Mouse (Mus musculus) liver, postnatal 0 days (tissue): ENCODE data around the gene Matn4. TPM values are rescaled to one million over a fixed set of nuclear protein-coding genes. Genes with fewer than 3 reads are reported as not detected.
A peak's percentile ranks its signal among the peaks of the same experiment; 100 is the strongest.

Source experiments
- ATAC-seq: fragments of 200-750 bp; cut with Nextera tagmentation; 2 replicates; pipeline ENCODE4 v1.8.0; 2017; ENCODE audit warnings: mild to moderate bottlenecking, moderate library complexity
- DNase-seq: peaks from one replicate; pipeline ENCODE4 v3.0.0-alpha.2; 2016
- H3K27ac ChIP-seq: fragments of 300-500 bp; sonication (generic); 2 replicates; pipeline ENCODE4 v1.5.1; 2014; ENCODE audit warnings: antibody characterized with exemption, moderate library complexity, mild to moderate bottlenecking, low read depth
- H3K27me3 ChIP-seq: fragments of 300-500 bp; sonication (generic); 2 replicates; pipeline ENCODE4 v1.6.1; 2014; ENCODE audit warnings: low read length, control low read depth, mixed read lengths; ENCODE audit not compliant: insufficient read depth
- H3K36me3 ChIP-seq: fragments of 300-500 bp; sonication (generic); replicated peaks from 2 replicates; pipeline ENCODE4 v1.6.1; 2014; ENCODE audit warnings: mild to moderate bottlenecking, control low read depth, low read length, moderate library complexity, mixed read lengths; ENCODE audit not compliant: insufficient read depth
- H3K4me1 ChIP-seq: fragments of 300-500 bp; sonication (generic); 2 replicates; pipeline ENCODE4 v1.6.1; 2014; ENCODE audit warnings: antibody characterized with exemption, mild to moderate bottlenecking, control low read depth; ENCODE audit not compliant: insufficient read depth
- H3K4me2 ChIP-seq: fragments of 300-500 bp; sonication (generic); 2 replicates; pipeline ENCODE4 v1.6.1; 2014; ENCODE audit warnings: low read depth, mild to moderate bottlenecking, low read length, moderate library complexity, mixed read lengths
- H3K4me3 ChIP-seq: fragments of 300-500 bp; sonication (generic); 2 replicates; pipeline ENCODE4 v1.5.1; 2014; ENCODE audit warnings: low read depth, low read length
- H3K9ac ChIP-seq: fragments of 300-500 bp; sonication (generic); replicated peaks from 2 replicates; pipeline ENCODE4 v1.6.1; 2014; ENCODE audit warnings: mild to moderate bottlenecking, moderate library complexity
- H3K9me3 ChIP-seq: fragments of 300-500 bp; sonication (generic); 2 replicates; pipeline ENCODE4 v1.6.1; 2016; ENCODE audit warnings: mild to moderate bottlenecking, control low read depth, low read length, mixed read lengths
- CTCF ChIP-seq: sonication (generic); IDR thresholded peaks from 2 replicates; pipeline ENCODE4 v1.5.1; 2016; ENCODE audit warnings: antibody characterized with exemption, low read depth
- EP300 ChIP-seq: IDR thresholded peaks from 2 replicates; pipeline ENCODE4 v1.6.1; 2016; ENCODE audit warnings: antibody characterized with exemption, low read depth, mild to moderate bottlenecking
- WGBS: fragments of 180-500 bp; shearing (Covaris S2); extraction: QIAGEN DNeasy Blood & Tissue Kit; methylation state at CpG from one replicate; pipeline ENCODE4 v1.1.7; 2014; ENCODE audit not compliant: insufficient replicate concordance; 5-methylcytosine and 5-hydroxymethylcytosine counted together
- polyA plus RNA-seq: library from polyadenylated mRNA; unstranded; fragments of >200 nt; fragmentation: Nextera tagmentation; extraction: Ambion mirVana; gene quantifications from 2 replicates; pipeline ENCODE4 v1.2.1, GENCODE M21; 2015

The Matn4 gene
- polyA plus RNA-seq, 1 experiment from 2014 or later = 0.18 TPM

DNA sequence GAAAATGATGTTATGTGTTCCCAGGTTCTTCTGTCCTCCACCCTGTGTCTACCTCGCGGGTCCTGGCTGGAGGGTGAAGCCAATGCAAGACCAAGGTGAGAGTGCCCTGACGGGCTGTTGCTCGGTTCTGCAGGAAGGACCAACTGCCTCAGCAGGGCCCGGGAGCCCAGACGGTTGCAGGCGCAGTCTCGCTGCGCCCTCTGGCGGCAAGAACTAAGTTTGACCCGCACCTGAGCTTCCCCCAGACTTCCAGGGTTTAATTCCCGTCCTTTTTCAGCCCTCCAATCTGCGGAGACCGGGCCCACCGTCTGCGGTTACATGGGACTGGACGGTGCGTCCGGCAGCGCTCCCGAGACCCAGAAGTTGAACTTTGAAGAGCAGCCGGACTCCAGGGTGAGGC is 2.7 kb upstream of the Matn4 start:
- ATAC-seq (no peak), DNase-seq (peak; percentile 68)
- H3K4me1 ChIP-seq = peaks cover 8% of the 10 kb centered on the region
- no peak overlapping the region for H3K9ac ChIP-seq
- peaks cover 70% of the 10 kb centered on the region for H3K27me3 ChIP-seq
- no peaks in the 10 kb centered on the region for H3K9me3 ChIP-seq
- H3K4me2 ChIP-seq = no peak overlapping the region
- WGBS = 3% methylated on average over 22 of the region's 22 CpGs
- H3K27ac ChIP-seq = no peak overlapping the region
- H3K4me3 ChIP-seq = no peak overlapping the region
- TF ChIP-seq EP300 (no peak), CTCF (peak; percentile 85)
- H3K36me3 ChIP-seq = no peaks in the 10 kb centered on the region

DNA sequence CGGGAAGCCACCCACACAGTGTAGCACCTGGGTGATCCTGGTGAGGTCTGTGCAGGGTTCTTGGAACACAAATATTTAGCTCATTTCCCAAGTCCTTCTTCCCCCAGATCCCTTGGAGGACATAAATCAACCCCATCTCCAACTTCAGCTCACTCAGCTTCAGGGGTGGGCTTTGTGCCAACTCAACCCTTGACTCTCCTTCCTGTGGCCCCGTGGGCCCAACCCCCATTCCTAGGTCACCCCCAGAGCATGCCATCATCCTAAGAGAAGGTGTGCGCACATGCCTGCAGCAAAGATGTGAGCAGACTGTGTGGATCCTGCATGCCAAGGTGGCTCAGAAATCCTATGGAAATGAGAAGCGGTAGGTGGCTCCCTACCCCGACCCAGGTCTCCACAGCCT is 559 bp upstream of the Matn4 start:
- no peak overlapping the region for H3K4me2 ChIP-seq

DNA sequence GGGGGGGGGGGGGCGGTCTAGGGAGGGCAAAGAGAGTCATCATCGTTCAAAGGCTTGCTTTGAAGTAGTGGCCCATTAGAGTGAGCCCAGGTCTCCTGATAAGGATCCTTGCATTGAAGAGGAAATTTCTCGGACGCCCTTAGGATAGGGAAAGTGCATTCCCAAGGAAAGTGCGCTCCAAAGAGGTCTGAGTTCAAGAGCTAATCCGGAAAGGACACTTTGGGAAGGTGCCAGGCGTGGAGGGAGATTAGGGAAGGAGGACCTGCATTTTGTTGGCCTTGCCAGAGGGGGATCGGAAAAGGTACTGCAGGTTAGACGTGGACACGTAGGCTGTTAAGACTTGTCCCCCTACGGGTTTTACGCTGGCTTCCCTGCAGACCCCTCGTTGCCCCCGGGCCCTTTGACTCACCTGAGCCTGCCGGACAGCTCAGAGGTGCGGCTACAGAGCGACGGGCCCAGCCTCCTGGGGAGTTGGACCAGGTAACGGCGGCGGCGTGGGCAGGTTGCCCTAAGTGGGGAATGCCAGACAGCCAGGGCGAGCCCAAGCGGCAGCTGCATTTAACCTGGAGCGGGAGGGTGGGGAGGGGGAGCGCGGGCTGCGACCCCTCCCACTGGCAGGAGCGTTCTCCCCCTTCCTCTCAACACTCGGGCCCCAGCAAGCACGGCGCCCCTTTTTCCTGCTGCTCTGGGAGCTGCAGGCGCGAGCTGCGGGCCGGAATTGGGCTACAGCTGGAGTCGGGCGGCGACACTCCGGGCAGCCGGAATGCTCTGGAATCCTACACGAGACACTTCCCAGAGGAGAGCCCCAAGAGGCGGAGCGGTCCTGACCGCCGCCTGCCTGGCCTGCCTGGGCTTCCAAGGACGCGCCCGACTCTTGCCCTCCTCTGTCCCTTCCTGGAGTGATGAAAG is 624 bp downstream of the Matn4 start:
- 4% methylated on average over 42 of the region's 49 CpGs for WGBS
- no peak for DNase-seq
- peaks cover 95% of the 10 kb centered on the region for H3K27me3 ChIP-seq
- peaks cover 8% of the 10 kb centered on the region for H3K4me1 ChIP-seq
- H3K36me3 ChIP-seq = no peaks in the 10 kb centered on the region
- TF ChIP-seq CTCF (no peak), EP300 (no peak)
- H3K9me3 ChIP-seq = no peaks in the 10 kb centered on the region
- ATAC-seq = no peak
- no peak overlapping the region for H3K27ac ChIP-seq
- no peak overlapping the region for H3K9ac ChIP-seq
- peak overlapping the region; percentile 13; the same call in 1 of the 2 replicates for H3K4me3 ChIP-seq
- peak overlapping the region; percentile 40 for H3K4me2 ChIP-seq

More for the DNA sequence above, 559 bp upstream of the Matn4 start:
- H3K4me3 ChIP-seq = no peak overlapping the region
- H3K9ac ChIP-seq = no peak overlapping the region
- peaks cover 8% of the 10 kb centered on the region for H3K4me1 ChIP-seq
- TF ChIP-seq EP300 (no peak), CTCF (no peak)
- H3K27me3 ChIP-seq = peaks cover 90% of the 10 kb centered on the region
- H3K36me3 ChIP-seq = no peaks in the 10 kb centered on the region
- DNase-seq (no peak), ATAC-seq (no peak)
- WGBS = 42% methylated on average over 5 of the region's 5 CpGs
- no peak overlapping the region for H3K27ac ChIP-seq
- no peaks in the 10 kb centered on the region for H3K9me3 ChIP-seq

GRCm38 (mm10) chr2:164403396-164404081 is 1.4 kb downstream of the Matn4 start:
- TF ChIP-seq EP300 (no peak), CTCF (no peak)
- Histone ChIP-seq H3K27me3 (peaks cover 88% of the 10 kb centered on the region), H3K4me3 (no peak overlapping the region), H3K4me2 (no peak overlapping the region), H3K9me3 (no peaks in the 10 kb centered on the region), H3K27ac (no peak overlapping the region), H3K4me1 (peaks cover 8% of the 10 kb centered on the region), H3K36me3 (no peaks in the 10 kb centered on the region), H3K9ac (no peak overlapping the region)
- no peak for DNase-seq
- ATAC-seq = no peak
- WGBS = 10% methylated on average over 14 of the region's 14 CpGs

GRCm38 (mm10) chr2:164402906-164403305 is 2.1 kb downstream of the Matn4 start, which contains the start of gene Rbpjl:
Rbpjl (plus strand) TSS chr2:164403141.
- Histone ChIP-seq H3K36me3 (no peaks in the 10 kb centered on the region), H3K4me1 (peaks cover 8% of the 10 kb centered on the region), H3K4me3 (no peak within 1 kb of the TSS), H3K4me2 (no peak within 1 kb of the TSS), H3K9ac (no peak within 1 kb of the TSS), H3K9me3 (no peaks in the 10 kb centered on the region), H3K27me3 (peaks cover 82% of the 10 kb centered on the region), H3K27ac (no peak within 1 kb of the TSS)
- DNase-seq (peak; percentile 83), ATAC-seq (peak; percentile 72; the same call in 1 of the 2 replicates)
- no peak for TF ChIP-seq EP300
- TF ChIP-seq CTCF = peak; percentile 91
- WGBS = 4% methylated on average over 17 of the region's 17 CpGs

- WGBS = 66% methylated on average over 12 of the region's 12 CpGs
- ATAC-seq (no peak), DNase-seq (no peak)
- TF ChIP-seq CTCF = no peak
- TF ChIP-seq EP300 = no peak
- Histone ChIP-seq H3K4me2 (no peak overlapping the region), H3K9ac (no peak overlapping the region), H3K4me3 (no peak overlapping the region), H3K27me3 (peaks cover 33% of the 10 kb centered on the region), H3K36me3 (no peaks in the 10 kb centered on the region), H3K4me1 (no peaks in the 10 kb centered on the region), H3K9me3 (no peaks in the 10 kb centered on the region), H3K27ac (no peak overlapping the region)
Observed at GRCm38 (mm10) chr2:164396911-164397310, 8.0 kb downstream of the Matn4 start.
